Mouse (Mus musculus): ENCODE measurements around the gene Syndig1l.

Gene Syndig1l

DNA sequence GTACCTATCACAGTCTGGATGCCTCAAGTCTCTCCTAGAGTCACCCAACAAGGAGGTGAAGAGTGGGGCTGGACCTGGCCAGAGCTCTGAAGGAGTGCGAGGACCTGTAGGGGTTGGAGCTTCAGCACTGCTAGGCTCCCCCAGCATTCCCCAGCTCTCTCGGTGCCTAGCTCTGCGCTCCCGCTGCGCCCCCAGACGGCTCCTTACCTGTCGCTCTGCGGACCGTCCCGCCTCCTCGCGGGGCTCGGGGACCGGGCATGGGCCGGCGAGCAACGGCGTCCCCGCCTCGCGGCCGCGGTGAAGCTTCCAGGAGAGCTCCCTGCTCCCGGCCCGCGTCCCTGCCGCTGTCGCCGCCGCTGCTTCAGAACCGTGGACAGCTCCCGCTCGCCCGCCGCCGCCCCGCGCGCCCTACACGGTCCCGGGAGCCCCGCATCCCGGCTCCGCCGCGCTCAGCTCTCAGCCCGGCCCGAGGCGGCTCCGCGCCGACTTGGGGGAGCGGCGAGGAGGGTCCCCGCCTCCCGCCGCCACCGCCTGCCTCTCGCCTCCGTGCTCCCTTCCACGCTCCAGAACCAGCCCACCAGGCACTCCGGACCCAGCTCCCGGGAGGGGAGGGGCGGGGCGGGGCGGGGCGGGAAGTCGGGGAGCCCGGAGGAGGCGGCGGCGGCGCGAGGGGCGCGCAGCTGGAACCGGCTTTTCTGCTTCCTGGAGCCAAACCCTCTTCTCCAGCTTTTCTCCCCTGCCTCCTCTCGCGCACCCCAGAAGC, at the start of gene Syndig1l:
Gene Syndig1l, minus strand, starts transcription at position 513 of the 763 bp plus-strand sequence.
- peak; percentile 64 for DNase-seq (ENCODE audit: low spot score in 2 of 2)

DNA sequence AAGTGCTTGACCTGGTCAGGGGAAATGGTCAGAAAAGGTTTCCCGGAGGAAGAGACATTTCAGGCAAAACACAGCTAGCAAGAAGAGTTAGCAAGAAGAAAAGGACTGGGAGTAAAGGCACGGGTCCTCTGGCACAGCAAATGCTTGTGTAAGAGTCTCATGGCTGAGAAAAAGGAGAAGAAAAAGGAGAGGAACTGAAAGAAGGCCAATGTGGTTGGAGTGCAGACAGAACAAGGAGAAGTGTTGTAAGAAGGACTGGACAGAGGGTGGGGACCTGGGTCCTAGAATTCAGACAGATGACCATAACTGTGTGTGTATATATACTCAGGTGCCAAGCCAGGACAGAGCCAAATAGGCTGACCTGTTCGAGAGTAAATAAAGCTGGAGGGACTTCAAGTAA, 49.5 kb upstream of the Syndig1l start:
- no peak for DNase-seq (ENCODE audit: low spot score in 2 of 2)

DNA sequence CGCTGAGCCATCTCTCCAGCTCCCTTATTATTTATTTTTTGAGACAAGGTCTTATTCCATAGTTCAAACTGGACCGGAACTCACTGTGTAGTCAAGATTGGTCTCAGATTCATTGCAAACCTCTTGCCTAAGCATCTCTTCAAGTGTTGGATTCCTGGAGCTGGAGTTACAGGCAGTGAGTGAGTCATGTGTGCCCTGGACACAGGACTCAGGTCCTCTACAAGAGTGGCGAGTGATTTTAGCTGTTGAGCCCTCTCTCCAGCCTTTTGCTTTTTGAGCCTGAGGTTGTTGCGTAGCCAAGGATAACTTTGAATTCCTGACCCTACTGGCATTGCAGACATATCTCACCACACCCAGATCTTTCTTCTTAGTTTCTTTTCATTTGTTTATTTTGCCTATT, 47.1 kb upstream of the Syndig1l start:
- DNase-seq (ENCODE audit: low spot score in 2 of 2): no peak

DNA sequence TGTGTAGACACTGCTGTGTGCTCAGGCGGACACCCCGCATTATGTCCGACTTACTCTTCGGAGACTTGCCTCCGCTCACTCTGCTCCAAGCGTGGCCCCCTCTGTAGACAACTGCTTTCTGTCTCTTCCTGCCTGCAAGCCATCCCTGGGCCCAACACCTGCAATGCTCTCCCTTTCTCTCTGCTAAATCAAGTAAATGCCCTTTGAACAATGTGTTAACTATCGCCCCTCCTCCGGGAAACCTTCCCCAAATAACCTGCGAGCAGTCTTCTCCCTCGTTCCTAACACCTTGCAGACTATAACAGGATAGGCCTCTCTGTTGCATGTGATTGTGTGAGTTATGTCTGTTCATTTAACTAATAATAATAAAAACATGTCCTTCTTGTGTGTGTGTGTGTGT, 44.9 kb upstream of the Syndig1l start:
- DNase-seq (ENCODE audit: low spot score in 2 of 2): no peak

DNA sequence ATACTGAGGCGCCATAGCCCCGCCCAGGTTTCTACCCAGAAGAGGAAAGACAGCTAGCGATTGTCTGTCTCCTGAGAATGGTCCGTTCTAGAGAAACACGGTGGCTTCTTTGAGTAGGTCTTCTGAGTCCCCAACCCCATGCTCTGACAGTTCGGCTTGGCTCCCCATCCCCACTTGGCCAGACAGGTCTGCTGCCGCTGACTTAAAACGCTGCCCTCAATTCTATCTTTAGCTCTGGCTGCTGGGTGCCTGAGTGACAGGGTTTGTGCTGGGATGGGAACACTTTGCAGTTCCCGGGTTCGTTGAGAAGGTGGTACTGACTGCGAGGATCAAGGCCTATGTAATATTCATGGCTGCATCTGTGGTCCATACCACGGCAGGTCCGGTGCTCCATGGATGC, 34.7 kb upstream of the Syndig1l start:
- no peak for DNase-seq (ENCODE audit: low spot score in 2 of 2)

DNA sequence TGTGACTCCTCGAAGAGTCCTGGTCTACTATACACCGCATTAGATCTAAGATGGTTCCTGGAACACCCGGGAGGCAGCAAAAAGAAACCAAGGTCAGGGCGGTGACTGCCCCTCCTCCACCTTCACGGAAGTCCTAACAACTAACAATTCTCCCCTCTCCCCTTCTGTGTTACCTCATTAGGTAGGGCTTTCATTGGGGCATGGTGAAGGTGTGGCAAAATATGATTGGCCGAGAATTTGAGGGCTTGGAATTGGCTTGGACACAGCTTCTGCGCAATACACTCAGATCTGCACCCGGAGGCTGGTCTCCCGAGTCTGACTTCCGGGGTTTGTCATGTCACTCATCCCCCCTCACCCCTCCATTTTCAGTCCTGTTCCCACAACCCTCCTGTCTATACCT, 29.8 kb upstream of the Syndig1l start:
- DNase-seq (ENCODE audit: low spot score in 2 of 2): no peak

DNA sequence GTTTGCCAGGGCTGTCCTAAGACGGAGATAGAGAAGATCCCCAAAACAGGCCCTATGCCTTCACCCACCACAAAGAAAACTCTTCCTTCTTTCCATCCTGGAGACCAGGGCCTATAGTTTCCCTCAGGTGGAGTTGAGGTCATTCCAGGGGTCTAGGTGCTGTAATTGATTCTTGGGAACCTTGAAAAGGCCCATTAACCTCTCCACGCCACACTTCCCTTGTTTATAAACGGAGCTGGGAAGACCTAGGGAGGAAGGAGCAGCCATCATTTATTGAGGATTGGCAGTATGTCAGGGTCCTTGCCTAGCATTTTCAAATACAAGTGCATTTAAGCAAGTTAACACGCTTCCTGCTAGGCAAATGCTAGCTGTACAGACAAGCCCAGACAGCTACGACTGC, 28.8 kb upstream of the Syndig1l start:
- DNase-seq (ENCODE audit: low spot score in 2 of 2): no peak

DNA sequence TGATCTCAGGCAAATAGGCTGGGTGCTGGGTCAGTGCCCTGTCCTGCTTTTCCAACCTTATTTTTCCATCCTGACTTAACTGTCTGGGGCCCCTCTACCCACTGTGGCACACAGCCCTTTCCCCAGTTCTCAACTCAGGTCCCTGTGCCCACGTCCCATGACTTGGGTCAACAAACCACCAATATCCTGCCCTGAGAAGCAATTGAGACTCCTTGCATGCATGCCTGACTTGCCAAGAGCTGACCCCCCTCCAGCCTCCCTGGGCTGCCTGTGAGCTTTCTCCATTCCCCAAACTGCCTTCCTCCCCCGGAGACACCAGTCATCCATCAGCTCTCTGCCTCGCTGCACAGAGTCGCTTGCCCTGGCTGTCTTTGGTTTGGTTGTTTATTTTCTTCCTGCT, 28.4 kb upstream of the Syndig1l start:
- no peak for DNase-seq (ENCODE audit: low spot score in 2 of 2)

DNA sequence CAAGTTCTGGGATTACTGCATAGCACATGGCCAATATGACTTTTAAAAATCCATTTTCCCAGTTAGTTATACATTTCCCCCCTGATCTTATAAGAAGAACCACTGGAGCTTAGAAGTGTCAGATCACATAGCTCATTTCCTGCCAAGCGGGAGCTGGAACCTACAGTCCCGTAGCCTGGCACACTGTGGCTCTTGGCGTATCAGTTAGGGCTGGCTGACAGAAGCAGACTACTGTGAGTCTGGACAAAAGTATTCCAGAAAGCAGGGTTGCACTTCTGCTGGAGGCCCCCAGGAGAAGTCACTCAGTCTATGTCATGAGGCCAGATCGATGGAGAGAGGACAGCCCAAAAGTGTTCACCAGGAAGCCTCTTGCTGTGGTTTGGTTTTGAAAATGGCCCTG, 27.8 kb upstream of the Syndig1l start:
- DNase-seq (ENCODE audit: low spot score in 2 of 2): no peak

DNA sequence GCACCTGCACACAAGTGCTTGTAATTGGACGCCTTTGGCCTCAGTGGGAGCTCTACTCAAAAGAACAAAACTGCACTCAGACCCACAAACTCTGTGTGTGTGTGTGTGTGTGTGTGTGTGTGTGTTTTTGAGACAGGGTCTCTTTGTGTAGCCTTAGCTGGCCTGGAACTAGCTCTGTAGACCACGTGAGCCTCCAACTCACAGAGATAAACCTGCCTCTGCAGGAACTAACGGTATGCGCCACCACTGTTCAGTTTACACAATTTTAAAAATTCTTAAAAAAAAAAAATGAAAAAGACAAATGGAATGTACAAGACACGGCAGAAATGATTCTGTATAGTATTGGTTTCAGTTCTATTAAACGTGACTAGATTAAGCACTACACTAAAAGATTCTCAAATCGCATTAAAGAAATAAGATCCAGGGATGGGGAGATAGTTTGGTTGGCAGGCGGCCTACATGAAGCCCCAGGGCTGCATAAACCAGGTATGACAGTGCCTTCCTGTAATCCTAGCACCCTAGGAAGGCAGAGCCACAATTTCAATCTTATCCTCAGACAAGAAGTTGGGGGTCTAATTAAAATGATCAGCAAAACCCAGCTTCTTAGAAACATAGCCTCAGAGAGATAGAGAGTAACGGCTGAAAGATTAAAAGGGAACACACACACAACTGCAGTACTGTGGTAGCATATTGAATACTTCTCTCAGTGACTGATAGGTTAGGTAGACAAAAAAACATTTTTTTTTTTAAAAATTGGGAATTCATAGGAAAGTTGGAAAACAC, 20.0 kb upstream of the Syndig1l start:
- no peak for DNase-seq (ENCODE audit: low spot score in 2 of 2)

DNA sequence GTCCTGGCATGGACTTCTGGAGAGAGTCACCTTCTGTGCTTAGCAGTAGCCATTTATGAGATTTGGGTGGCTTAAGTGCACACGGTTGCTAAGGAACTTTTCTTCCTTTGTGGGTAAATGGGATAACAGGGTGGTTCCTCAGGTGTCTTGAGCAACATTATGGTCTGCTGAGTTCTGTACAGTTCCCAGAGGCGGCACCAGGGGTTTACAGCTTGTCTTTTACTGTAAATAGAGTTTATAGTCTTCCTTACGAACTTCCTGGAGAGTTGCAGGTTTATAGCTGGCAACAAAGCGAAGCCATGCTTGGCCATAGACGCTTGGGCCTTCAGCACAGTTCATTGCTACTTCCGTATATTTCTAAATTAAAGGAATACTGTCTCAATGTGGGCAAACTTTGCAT, 15.9 kb upstream of the Syndig1l start:
- no peak for DNase-seq (ENCODE audit: low spot score in 2 of 2)

DNA sequence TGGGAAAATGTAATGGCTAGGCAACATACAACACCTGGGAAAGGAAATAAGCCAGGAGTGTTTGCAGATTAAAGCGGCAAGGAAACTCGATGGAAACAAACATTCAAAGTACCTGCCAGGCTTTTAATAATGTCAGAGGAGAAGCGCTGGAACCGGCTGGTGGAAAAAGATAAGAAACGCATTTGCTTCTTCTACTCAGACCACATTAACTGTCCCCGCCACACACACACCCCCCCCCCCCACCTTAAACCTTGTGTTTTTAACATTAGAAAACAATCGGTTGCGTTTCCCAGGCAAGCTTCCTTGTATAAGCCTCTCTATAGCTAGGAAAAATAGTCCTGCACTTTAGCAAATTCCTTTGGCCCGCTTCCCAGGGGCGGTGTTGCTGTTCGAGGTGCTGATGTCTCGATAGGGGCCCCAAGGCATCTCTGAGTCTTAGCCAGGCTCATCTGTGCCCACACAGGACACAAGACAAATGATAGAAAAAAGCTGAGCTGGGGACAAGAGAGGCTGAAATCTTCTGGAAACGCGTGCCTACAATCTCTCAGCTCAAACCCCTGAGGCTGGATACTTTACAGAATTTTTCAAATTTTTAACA, 11.3 kb upstream of the Syndig1l start:
- no peak for DNase-seq (ENCODE audit: low spot score in 2 of 2)

DNA sequence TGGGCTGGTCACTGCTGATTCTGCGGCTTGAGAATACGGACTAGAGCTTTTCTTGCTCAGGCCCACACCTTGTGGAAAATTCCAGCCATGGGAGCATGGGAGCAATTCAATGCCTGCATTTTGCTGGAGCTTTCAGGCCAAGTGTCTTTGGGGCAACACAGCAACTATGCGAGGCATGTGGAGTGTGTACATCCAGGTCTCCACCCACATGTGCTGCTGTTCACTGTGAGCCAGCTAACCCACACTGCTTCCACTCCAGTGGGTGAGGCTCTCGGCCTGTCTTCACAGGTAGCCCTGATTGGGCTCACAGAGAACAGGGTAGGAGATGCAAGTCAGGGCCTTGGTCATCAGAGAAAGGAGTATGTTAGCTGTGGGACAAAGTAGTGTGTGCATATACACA, 9.2 kb upstream of the Syndig1l start:
- no peak for DNase-seq (ENCODE audit: low spot score in 2 of 2)

DNA sequence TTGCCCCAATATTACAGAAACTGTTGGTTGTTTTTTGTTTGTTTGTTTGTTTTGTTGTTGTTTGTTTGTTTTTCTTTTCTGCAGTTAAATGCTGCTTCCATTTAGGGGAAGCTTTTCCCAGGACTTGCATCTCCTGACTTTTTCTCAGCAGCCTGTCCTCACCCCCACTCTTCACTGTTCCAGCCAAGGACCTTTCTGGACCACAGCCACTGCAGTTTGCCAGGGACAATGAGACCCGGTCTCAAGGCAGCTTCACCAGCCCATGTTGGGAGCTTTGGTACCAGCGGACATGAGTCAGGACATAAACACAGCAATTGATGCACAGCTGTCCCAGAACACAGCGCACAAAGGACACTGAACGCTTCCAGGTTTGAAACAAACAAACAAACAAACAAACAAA, 8.3 kb upstream of the Syndig1l start:
- DNase-seq (ENCODE audit: low spot score in 2 of 2): no peak

DNA sequence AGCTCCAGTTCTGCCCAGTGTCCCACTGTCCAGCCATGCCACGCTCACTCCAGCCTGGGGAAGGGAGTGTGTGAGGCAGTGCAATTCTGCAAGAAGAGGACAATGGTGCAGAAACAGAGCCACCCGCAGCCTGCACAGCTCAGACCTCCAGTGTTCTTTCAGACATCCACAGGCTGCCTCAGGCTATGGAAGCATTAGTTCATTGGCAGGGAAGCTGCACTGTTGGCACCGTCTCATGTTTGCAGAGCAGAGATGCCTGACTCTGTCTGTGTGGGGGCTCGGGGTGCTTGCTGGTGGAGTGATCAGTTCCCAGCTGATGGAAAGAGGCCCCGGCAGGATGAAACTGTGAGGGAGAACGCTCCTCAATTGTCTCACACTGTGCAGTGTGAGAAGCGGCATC, 4.0 kb upstream of the Syndig1l start:
- no peak for DNase-seq (ENCODE audit: low spot score in 2 of 2)

DNA sequence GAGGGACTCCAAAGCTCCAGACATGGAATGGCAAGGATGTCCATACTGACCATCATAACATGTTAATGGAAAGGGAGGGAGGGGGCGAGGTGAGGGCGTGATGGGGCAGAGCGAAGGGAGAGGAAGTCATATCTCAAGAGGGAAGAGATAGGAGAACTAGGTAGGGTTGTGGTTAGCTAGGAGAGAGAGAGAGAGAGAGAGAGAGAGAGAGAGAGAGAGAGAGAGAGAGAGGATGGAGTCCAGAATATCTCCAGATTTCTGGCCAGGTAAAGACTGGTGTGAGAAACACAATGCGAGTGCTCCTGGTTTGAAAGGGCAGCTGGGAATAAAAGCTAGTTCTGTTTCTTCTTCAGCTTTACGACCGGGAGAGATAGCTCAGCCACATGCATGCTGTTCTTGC, 6.5 kb downstream of the Syndig1l start:
- no peak for DNase-seq (ENCODE audit: low spot score in 2 of 2)

DNA sequence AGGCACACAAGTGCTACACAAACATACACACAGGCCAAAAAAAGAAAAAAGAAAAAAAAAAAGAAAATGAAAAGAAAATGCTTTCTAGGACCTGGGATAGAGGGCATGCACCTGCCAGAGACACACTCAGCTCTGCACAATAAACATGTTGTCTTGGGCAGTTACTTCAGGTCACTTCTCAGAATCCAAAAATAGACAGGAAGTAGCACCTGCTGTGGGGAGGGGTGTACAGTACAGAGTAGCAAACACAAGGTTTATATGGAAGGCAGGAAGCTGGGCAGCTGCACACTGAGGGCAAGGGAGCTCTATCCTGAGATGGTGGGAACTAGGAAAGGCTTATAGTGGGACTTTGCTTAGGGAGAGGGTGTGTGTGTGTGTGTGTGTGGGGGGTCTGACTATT, 7.3 kb downstream of the Syndig1l start:
- DNase-seq (ENCODE audit: low spot score in 2 of 2): no peak

DNA sequence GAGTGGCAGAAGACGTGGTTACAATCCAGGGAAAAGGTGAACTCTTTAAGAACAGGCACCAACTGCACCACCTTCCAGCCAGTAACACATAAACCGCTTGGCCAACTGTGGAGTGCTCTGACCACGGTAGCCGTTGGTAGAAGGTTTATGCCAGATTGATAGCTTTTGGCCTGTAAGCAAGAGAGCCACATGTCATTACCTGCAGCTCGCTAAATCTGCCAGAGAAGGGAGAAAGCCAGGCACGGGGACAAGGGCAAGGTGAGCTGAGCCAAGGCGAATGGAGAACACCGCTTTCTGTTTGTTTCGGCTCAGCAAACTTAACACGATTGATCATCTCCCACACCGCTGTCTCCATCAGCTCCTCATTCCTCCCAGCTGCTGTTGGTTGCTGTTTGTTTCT, 9.6 kb downstream of the Syndig1l start:
- no peak for DNase-seq (ENCODE audit: low spot score in 2 of 2)

DNA sequence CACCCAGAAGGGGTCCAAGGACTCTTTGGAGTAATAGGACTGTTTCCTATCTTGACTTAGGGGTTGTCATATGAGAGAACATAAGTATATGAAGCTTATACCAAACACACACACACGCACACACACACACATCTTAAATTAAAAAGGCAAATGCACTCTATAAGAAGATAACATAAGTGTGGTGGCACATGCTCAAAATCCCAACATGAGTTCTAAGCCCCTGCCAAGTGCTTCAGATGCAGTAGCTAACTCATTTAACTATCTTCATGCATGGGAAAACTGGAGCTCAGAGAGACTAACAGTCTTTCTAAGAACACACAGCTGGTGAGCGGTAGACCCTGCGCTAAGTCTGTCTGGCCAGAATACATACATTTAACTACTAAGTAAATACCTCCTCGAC, 11.1 kb downstream of the Syndig1l start:
- no peak for DNase-seq (ENCODE audit: low spot score in 2 of 2)

DNA sequence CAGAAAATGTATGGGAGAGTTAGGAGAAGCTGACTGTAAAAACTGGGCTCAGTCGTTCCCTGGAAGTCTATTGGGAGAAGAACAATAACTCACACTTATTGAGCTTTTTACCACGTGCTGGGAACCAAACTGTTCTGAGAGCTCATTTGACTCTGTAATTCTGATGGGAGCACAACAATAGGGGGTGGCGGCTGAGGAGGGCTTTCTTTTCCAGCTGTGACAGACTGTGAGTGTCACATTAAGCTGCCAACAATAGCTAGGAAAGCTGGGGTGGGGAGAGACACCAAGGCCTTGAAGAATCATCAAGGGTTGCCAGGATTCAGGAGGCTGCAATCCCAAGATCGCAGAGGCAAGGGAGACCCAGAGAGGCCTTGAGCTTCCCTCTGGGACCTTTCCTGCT, 12.5 kb downstream of the Syndig1l start:
- no peak for DNase-seq (ENCODE audit: low spot score in 2 of 2)

DNA sequence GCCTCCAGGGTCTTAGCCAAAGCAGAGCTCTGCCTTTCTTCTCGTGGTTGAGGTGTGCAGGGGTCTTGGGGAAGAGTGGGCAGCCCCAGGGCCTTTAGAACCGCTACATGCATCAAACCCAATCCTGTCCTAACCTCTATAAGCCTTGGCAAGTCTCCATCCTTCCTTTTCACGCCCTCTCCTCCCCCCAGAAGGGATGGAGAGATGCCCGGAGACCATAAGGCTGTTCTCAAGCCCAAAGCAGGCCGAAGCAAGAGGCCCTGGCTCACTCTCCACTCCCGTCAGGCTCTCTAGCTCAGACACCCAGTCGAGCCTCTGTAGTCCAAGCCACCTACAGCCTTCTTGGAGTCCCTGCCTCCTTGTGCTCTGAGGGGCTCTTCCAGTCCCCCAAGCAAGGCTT, 14.1 kb downstream of the Syndig1l start:
- no peak for DNase-seq (ENCODE audit: low spot score in 2 of 2)

DNA sequence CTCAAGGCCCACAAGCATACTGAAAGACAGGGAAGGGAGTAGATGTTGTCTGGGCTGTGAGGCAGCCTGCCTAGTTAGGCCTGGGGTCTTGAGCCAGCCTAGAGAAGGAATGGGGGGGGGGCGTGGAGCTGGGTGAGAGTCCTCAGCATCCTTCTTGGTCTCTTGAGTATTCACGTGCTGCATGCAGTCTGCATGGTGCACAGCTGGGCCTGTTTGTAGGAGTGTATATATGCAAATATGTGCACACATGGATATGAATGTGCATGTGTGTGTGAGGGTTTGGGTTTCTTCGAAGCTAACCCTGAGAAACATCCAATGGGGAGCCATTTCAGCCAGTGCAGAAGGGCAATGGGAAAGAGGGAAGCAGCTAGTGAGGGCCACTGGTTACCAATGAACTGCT, 22.6 kb downstream of the Syndig1l start:
- DNase-seq (ENCODE audit: low spot score in 2 of 2): no peak

All from urinary bladder, postnatal 36 days (tissue).